Mouse (Mus musculus) neural tube, embryonic 15.5 days (tissue): Measurements from ENCODE around the gene Smurf1. TPM values are rescaled to one million over a fixed set of nuclear protein-coding genes. Genes with fewer than 3 reads are reported as not detected.

Source experiments
- ATAC-seq: fragments of 200-750 bp; cut with Nextera tagmentation; 2 replicates; pipeline ENCODE4 v1.8.0; 2017; ENCODE audit warnings: mild to moderate bottlenecking, moderate TSS enrichment, moderate library complexity; ENCODE audit not compliant: low FRiP score
- H3K27ac ChIP-seq: fragments of 300-500 bp; sonication (generic); replicated peaks from 2 replicates; pipeline ENCODE4 v1.5.1; 2015; ENCODE audit warnings: mild to moderate bottlenecking, inconsistent platforms
- H3K27me3 ChIP-seq: fragments of 300-500 bp; sonication (generic); replicated peaks from 2 replicates; pipeline ENCODE4 v1.6.1; 2015; ENCODE audit warnings: inconsistent platforms
- H3K36me3 ChIP-seq: fragments of 300-500 bp; sonication (generic); 2 replicates; pipeline ENCODE4 v1.6.1; 2015; ENCODE audit warnings: inconsistent platforms
- H3K4me1 ChIP-seq: fragments of 300-500 bp; sonication (generic); 2 replicates; pipeline ENCODE4 v1.6.1; 2015; ENCODE audit warnings: inconsistent platforms
- H3K4me2 ChIP-seq: fragments of 300-500 bp; sonication (generic); 2 replicates; pipeline ENCODE4 v1.6.1; 2015; ENCODE audit warnings: inconsistent platforms, mild to moderate bottlenecking, moderate library complexity
- H3K4me3 ChIP-seq: fragments of 300-500 bp; sonication (generic); replicated peaks from 2 replicates; pipeline ENCODE4 v1.5.1; 2015; ENCODE audit warnings: mild to moderate bottlenecking, inconsistent platforms
- H3K9ac ChIP-seq: fragments of 300-500 bp; sonication (generic); replicated peaks from 2 replicates; pipeline ENCODE4 v1.6.1; 2015; ENCODE audit warnings: mild to moderate bottlenecking, inconsistent platforms
- H3K9me3 ChIP-seq: fragments of 300-500 bp; sonication (generic); replicated peaks from 2 replicates; pipeline ENCODE4 v1.6.1; 2016; ENCODE audit warnings: inconsistent platforms
- WGBS: fragments of 180-500 bp; shearing (Covaris S2); methylation state at CpG from one replicate; pipeline ENCODE4 v1.1.7; 2015; ENCODE audit warnings: mixed read lengths; 5-methylcytosine and 5-hydroxymethylcytosine counted together
- polyA plus RNA-seq: library from polyadenylated mRNA; unstranded; fragments of >200 nt; fragmentation: Nextera tagmentation; extraction: Ambion mirVana; gene quantifications from 2 replicates; pipeline ENCODE4 v1.2.1, GENCODE M21; 2015

Smurf1 gene
- polyA plus RNA-seq, 1 experiment from 2014 or later, result 23.7 TPM

DNA sequence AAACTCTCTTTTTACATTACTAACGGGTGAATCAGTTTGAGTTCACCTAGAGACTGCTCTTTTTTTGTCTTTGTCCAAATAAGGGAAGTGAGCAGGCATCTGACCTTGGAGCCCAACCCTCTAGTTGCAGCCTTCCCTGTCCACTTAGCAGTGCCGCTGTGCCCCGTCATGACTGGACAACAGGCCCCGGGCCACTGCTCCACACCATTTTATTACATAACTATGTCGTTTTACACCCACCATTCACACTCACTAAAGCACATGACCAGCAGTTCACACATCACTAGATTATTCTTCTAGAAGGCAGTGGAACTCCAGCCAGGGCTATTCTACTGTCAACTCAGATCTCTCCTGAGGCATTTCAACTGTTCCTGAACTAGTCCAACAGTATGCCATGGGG, 33.8 kb downstream of the Smurf1 start:
- Histone ChIP-seq H3K27me3 (no peaks in the 10 kb centered on the region), H3K36me3 (no peaks in the 10 kb centered on the region), H3K4me2 (no peak overlapping the region), H3K9ac (no peak overlapping the region), H3K27ac (no peak overlapping the region), H3K4me3 (no peak overlapping the region), H3K9me3 (no peaks in the 10 kb centered on the region), H3K4me1 (peaks cover 43% of the 10 kb centered on the region)
- ATAC-seq, result no peak
- 68% methylated on average over 5 of the region's 5 CpGs for WGBS

DNA sequence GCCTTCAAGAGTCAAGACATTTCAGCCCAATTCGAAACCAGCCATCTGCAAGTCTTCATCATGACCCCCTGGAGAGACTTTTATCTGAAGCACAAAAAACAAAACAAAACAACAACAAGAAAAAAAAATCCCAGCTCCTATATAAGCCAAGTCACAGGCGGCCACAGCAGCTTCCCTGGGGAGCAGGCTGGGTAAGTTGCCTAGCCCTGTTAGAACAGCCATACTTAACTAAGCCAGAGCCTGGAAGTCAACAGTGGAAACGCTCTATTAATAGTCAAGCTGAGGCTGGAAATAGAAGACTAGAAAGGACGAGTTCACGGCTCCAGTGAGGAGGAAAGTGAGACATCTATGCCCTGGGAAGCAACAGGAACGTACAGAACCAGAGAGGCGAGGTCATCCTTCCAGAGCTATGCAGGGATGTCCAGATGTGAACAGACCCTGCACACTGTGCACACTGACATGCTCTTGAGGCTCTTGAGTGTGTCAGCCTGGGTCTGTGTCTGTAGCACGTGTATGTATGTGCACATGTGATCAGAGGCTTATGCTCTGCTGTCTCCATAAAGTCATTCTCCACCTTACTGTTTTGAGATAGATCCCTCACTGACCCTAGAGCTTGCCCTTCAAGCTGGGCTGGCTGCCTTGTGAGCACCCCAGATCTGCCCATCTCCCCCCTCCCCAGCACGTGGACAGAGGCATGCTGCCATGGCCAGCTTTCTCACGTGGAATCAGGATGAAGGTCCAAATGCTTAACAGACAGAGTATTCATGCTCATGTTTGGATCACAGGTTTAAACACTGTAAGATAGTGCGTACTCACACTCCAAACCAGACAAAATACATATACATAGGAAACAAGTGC, 36.6 kb downstream of the Smurf1 start:
- no peak overlapping the region; the same call in 1 of the 2 replicates for H3K27ac ChIP-seq
- H3K36me3 ChIP-seq, result no peaks in the 10 kb centered on the region
- WGBS, result 65% methylated on average over 11 of the region's 11 CpGs
- H3K27me3 ChIP-seq, result no peaks in the 10 kb centered on the region
- no peak overlapping the region for H3K9ac ChIP-seq
- H3K4me2 ChIP-seq, result no peak overlapping the region
- H3K9me3 ChIP-seq, result no peaks in the 10 kb centered on the region
- peaks cover 28% of the 10 kb centered on the region for H3K4me1 ChIP-seq
- no peak overlapping the region for H3K4me3 ChIP-seq
- 0 out of 2 replicates have a peak, but pooled peaks have one; percentile 21 for ATAC-seq

DNA sequence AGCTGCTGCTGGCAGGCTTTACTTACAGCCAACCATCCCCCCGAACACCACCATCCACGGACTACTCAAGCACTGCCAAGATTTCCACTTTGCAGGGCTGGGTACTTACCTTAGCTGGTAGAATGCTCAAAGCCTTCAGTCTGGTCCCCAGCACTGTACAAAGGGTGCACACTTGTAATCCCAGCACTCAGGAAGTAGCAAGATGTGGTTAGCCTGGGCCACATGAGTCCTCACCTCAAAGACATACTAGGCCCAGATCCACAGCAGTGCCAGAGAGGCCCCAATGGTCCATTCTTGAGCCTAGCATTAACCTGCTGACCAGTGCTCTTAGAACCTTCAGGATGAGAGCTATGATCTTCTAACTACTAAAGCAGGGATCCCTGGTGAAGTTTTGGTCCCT, 39.4 kb downstream of the Smurf1 start:
- Histone ChIP-seq H3K9me3 (no peaks in the 10 kb centered on the region), H3K36me3 (no peaks in the 10 kb centered on the region), H3K27ac (no peak overlapping the region), H3K4me3 (no peak overlapping the region), H3K27me3 (no peaks in the 10 kb centered on the region), H3K4me1 (peaks cover 39% of the 10 kb centered on the region), H3K4me2 (no peak overlapping the region), H3K9ac (no peak overlapping the region)
- ATAC-seq, result no peak
- 84% methylated on average over 2 of the region's 2 CpGs for WGBS

DNA sequence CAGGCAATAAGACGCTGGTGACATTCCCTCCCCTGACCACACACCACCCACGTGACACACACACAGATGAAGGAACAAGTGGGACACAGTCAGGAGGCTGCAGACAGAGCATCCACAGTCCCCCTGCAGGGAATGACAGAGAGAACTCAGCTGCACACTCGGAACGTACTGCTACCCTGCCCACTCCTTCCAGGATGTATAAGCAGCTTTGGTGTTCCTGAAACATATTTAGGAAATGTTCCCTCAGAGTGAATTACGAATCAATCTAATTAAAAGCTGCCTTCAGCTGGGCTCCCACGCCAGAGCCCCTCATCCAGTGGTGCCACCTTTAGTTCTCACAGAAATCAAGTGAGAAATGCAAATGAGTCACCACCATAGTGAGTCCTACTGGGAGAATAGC, 42.3 kb downstream of the Smurf1 start:
- H3K9ac ChIP-seq, result no peak overlapping the region
- WGBS, result 27% methylated on average over 6 of the region's 6 CpGs
- H3K27ac ChIP-seq, result 0 out of 2 replicates have a peak overlapping the region, but pooled peaks have one; percentile 4
- H3K27me3 ChIP-seq, result no peaks in the 10 kb centered on the region
- H3K4me1 ChIP-seq, result peaks cover 44% of the 10 kb centered on the region
- no peaks in the 10 kb centered on the region for H3K9me3 ChIP-seq
- no peak for ATAC-seq
- H3K4me3 ChIP-seq, result no peak overlapping the region
- H3K4me2 ChIP-seq, result no peak overlapping the region
- no peaks in the 10 kb centered on the region for H3K36me3 ChIP-seq

DNA sequence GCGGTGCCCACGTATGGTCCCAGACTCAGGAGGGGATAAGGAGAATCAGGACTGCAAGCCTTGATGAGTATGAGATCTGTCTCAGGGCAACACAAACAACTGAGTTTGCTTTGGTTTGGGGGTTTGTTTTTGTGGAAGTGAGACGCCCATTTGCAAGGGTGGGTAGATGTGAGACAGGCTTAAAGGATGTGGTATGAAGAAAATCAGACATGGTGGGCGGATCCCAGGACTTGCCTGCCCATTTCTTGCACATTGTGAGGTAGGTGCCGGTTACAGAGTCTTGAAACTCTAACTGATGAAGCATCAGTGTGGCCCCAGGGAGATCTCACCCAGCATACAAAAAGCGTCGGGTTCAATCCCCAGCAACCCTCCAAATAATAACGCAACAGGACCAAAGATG, 45.9 kb downstream of the Smurf1 start:
- H3K27me3 ChIP-seq, result no peaks in the 10 kb centered on the region
- no peak overlapping the region for H3K4me2 ChIP-seq
- no peaks in the 10 kb centered on the region for H3K9me3 ChIP-seq
- ATAC-seq, result no peak
- no peak overlapping the region for H3K9ac ChIP-seq
- no peak overlapping the region for H3K27ac ChIP-seq
- no peaks in the 10 kb centered on the region for H3K36me3 ChIP-seq
- H3K4me1 ChIP-seq, result peaks cover 52% of the 10 kb centered on the region
- 90% methylated on average over 8 of the region's 8 CpGs for WGBS
- no peak overlapping the region for H3K4me3 ChIP-seq

DNA sequence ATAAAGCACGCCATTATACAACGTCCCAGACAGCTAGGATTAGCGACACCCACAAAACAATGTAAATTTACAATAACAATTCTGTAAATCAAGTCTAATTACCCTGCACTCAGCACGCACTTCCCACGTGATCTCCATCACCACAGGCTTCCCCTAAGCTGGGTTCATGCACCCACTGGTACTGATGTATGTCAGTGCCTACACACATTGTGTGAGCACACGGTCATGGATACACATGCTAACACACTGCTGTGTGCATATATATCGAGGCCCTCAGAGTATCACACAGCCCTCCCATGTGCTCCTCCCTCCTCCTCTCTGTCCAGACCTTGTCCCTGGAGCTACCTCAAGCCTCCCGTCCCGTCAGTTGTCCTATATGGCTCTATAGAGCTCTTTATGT, 46.5 kb downstream of the Smurf1 start:
- 0 out of 2 replicates have a peak, but pooled peaks have one; percentile 39 for ATAC-seq
- Histone ChIP-seq H3K4me1 (peaks cover 58% of the 10 kb centered on the region), H3K27ac (no peak overlapping the region), H3K9me3 (no peaks in the 10 kb centered on the region), H3K9ac (no peak overlapping the region), H3K4me3 (no peak overlapping the region), H3K36me3 (no peaks in the 10 kb centered on the region), H3K4me2 (no peak overlapping the region), H3K27me3 (no peaks in the 10 kb centered on the region)
- 45% methylated on average over 9 of the region's 9 CpGs for WGBS

DNA sequence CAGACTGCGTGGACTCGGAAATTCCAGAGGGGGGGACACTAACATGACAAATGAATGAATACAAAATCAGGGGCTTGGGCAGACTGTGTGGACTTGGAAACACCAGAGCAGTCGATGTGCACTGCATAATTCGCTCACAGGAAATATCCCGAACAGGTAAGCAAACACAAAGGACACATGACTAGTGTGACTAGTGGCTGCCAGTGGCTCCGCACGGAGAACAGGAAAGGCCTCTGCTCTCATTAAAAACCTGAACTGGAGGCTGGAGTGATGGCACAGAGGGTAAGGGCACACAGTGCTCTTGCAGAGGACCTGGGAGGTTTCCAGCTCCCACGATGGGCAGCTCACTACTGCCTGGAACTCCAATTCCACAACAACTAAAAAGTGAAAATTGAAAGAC, 47.4 kb downstream of the Smurf1 start:
- Histone ChIP-seq H3K4me2 (no peak overlapping the region), H3K36me3 (no peaks in the 10 kb centered on the region), H3K4me1 (peaks cover 57% of the 10 kb centered on the region), H3K4me3 (no peak overlapping the region), H3K9me3 (no peaks in the 10 kb centered on the region), H3K9ac (no peak overlapping the region), H3K27ac (no peak overlapping the region), H3K27me3 (no peaks in the 10 kb centered on the region)
- 79% methylated on average over 8 of the region's 8 CpGs for WGBS
- ATAC-seq, result no peak

DNA sequence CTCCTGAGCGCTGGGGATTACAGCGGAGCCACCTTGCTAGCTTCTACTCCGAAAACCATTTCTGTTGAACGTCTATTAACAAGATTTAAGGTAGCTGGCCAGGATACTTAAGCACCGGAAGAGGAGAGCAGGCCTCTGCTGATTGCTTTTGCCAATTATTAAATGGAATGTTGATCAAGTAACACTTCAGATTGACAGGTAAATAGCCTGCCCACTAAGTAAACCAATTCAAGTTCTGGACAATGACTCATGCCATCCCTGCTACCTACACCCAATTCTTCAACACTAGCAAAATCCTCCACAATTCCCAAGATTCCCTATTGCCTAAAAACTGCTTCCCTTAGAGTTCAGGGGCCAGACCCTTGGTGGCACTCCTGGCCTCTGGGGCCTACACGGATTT, 48.5 kb downstream of the Smurf1 start:
- H3K27me3 ChIP-seq, result no peaks in the 10 kb centered on the region
- no peak overlapping the region for H3K9ac ChIP-seq
- no peak overlapping the region for H3K4me2 ChIP-seq
- peaks cover 58% of the 10 kb centered on the region for H3K4me1 ChIP-seq
- WGBS, result 87% methylated on average over 6 of the region's 6 CpGs
- no peaks in the 10 kb centered on the region for H3K36me3 ChIP-seq
- H3K27ac ChIP-seq, result no peak overlapping the region
- no peak for ATAC-seq
- H3K9me3 ChIP-seq, result no peaks in the 10 kb centered on the region
- H3K4me3 ChIP-seq, result no peak overlapping the region

DNA sequence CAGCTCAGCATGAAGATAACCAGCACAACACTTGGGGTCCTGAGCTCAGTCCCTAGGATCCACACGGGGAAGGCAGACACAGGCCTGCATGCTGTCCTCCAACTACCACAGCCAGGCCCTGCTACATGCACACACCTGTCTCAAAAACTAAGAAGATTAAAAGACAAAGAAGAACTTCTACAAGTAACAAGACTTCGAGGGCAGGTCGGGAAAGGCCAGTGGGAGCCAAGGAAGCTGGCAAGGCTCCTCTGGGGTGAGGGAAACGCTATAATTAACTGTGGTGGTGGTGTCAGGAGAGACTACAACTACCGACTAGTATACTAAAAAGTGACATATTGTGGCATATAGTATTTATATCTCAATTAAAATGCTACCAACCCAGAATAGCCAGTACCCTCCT, 49.8 kb downstream of the Smurf1 start:
- WGBS, result 76% methylated on average over 5 of the region's 5 CpGs
- ATAC-seq, result no peak

DNA sequence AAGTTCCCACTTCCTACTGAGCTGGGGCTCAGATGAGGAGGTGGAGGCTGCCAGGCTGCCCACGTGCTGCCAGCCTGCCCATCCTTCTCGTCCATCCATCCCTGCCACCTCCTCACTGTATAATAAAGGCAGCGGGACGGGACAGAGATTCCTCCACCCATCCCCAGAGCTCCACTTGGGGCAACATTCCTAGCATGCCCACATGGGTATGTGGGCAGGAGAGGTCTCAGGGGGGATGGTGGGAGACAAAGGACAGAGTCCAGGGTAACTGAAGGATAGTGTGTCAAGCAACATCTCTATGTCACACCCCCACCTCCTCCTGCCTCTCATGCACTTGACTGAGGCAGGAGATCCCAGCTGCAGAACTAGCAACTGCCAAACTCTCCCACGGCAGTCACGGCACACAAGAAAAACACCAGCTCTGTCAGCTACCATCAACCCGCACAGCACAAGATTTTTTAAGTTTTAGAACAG, 51.2 kb downstream of the Smurf1 start:
- no peak for ATAC-seq
- Histone ChIP-seq H3K9ac (no peak overlapping the region), H3K27ac (peak overlapping the region; percentile 42), H3K4me1 (peaks cover 55% of the 10 kb centered on the region), H3K4me3 (no peak overlapping the region), H3K36me3 (no peaks in the 10 kb centered on the region), H3K9me3 (no peaks in the 10 kb centered on the region), H3K27me3 (no peaks in the 10 kb centered on the region), H3K4me2 (no peak overlapping the region)
- 44% methylated on average over 7 of the region's 7 CpGs for WGBS

More for the DNA sequence above, 49.8 kb downstream of the Smurf1 start:
- no peaks in the 10 kb centered on the region for H3K27me3 ChIP-seq
- peaks cover 59% of the 10 kb centered on the region for H3K4me1 ChIP-seq
- H3K9me3 ChIP-seq, result no peaks in the 10 kb centered on the region
- H3K4me2 ChIP-seq, result no peak overlapping the region
- no peak overlapping the region for H3K4me3 ChIP-seq
- H3K9ac ChIP-seq, result no peak overlapping the region
- no peak overlapping the region for H3K27ac ChIP-seq
- H3K36me3 ChIP-seq, result no peaks in the 10 kb centered on the region

DNA sequence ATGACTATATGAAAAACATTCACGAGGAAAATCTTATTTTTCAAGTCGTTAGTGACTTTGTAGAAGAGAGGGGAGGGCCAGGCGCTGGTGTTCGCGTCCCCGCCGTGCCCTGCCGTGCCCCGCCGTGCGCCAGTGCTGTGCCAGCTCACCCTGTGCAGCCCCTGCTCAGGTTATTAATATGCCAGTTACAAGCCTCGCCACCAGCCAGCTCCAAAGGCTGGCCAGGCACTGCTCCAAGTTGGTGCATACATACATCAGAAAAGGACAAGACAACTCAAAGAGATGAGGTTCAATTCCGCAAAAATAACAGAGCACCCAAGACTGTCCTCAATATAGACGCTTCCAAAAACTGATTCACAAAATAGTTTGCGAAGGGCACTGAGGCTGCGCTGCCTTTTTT, 51.7 kb downstream of the Smurf1 start:
- Histone ChIP-seq H3K9me3 (no peaks in the 10 kb centered on the region), H3K4me1 (peaks cover 49% of the 10 kb centered on the region), H3K4me3 (no peak overlapping the region), H3K4me2 (no peak overlapping the region), H3K9ac (no peak overlapping the region), H3K27me3 (no peaks in the 10 kb centered on the region), H3K27ac (peak overlapping the region; percentile 42), H3K36me3 (no peaks in the 10 kb centered on the region)
- ATAC-seq, result no peak
- 78% methylated on average over 16 of the region's 16 CpGs for WGBS

DNA sequence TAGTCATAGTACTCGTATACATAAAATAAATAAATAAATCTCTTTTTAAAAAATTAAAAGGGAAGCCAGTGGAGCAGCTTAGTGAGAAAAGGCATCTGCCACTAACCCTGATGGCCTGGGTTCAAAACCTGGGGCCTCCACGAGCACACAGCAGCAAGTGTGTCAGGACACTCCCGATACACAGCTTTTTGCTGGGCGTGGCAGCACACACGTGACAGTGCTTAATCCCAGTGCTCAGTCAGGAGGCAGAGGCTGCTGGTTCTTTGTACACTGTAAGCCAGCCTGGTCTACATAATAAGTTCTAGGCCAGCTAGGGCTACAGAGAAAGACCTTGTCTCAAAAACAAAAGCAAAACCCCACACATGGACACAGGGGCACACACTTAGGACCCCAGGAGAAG, 52.3 kb downstream of the Smurf1 start:
- Histone ChIP-seq H3K9me3 (no peaks in the 10 kb centered on the region), H3K27me3 (no peaks in the 10 kb centered on the region), H3K9ac (no peak overlapping the region), H3K27ac (no peak overlapping the region), H3K36me3 (no peaks in the 10 kb centered on the region), H3K4me1 (peaks cover 44% of the 10 kb centered on the region), H3K4me2 (no peak overlapping the region), H3K4me3 (no peak overlapping the region)
- WGBS, result 83% methylated on average over 5 of the region's 5 CpGs
- no peak for ATAC-seq
